Mouse (Mus musculus) inflammation-experienced regulatory T-cells, adult 6 months (primary cell): Measurements from ENCODE around the gene Lypd4. TPM values are rescaled to one million over a fixed set of nuclear protein-coding genes. Genes with fewer than 3 reads are reported as not detected.
"Not testable (repeated sequence)": the region's sequence is repeated elsewhere in the genome, so short reads cannot be mapped to it uniquely, and the experiment has no call there.

ENCODE experiments used
- ATAC-seq: one replicate; pipeline ENCODE4 v1.8.0; 2017
- polyA plus RNA-seq, 3 experiments: library from polyadenylated mRNA; unstranded; fragments of 100-300 nt; shearing (Covaris generic); gene quantifications; one replicate each; pipeline ENCODE4 v1.2.1; 2017

Lypd4 gene
- not detected for polyA plus RNA-seq

- ATAC-seq: no peak
Observed at GRCm38 (mm10) chr7:24869532-24870165, at the start of gene Lypd4, which contains the start of gene Dmrtc2. Gene Lypd4 (minus strand): TSS chr7:24869941. Gene Dmrtc2 (plus strand): TSS chr7:24870057.

- no peak for ATAC-seq
Observed at GRCm38 (mm10) chr7:24918763-24919323, 49.1 kb upstream of the Lypd4 start.

- no peak for ATAC-seq
Observed at GRCm38 (mm10) chr7:24912480-24912879, 42.7 kb upstream of the Lypd4 start.

GRCm38 (mm10) chr7:24907211-24907748 is 37.5 kb upstream of the Lypd4 start:
- peak; percentile 77 for ATAC-seq

- ATAC-seq: no peak
Observed at GRCm38 (mm10) chr7:24906551-24906950, 36.8 kb upstream of the Lypd4 start.

- no peak for ATAC-seq
Observed at GRCm38 (mm10) chr7:24904936-24905335, 35.2 kb upstream of the Lypd4 start.

GRCm38 (mm10) chr7:24904070-24904483 is 34.3 kb upstream of the Lypd4 start:
- peak; percentile 75 for ATAC-seq

GRCm38 (mm10) chr7:24903444-24903825 is 33.7 kb upstream of the Lypd4 start:
- ATAC-seq: no peak

GRCm38 (mm10) chr7:24902630-24903443 is 33.1 kb upstream of the Lypd4 start, which contains the start of gene Arhgef1:
Gene Arhgef1 (plus strand): TSS chr7:24902912.
- peak; percentile 11 for ATAC-seq

- ATAC-seq: no peak
Observed at GRCm38 (mm10) chr7:24902264-24902629, 32.5 kb upstream of the Lypd4 start.

GRCm38 (mm10) chr7:24901842-24902241 is 32.1 kb upstream of the Lypd4 start:
- ATAC-seq: peak; percentile 45

- no peak for ATAC-seq
Observed at GRCm38 (mm10) chr7:24901114-24901513, 31.4 kb upstream of the Lypd4 start.

GRCm38 (mm10) chr7:24897959-24898358 is 28.2 kb upstream of the Lypd4 start:
- ATAC-seq: no peak

- ATAC-seq: no peak
Observed at GRCm38 (mm10) chr7:24897224-24897623, 27.5 kb upstream of the Lypd4 start, which contains the start of gene Cd79a. Gene Cd79a (plus strand): TSS chr7:24897381.

- ATAC-seq: no peak
Observed at GRCm38 (mm10) chr7:24896269-24896668, 26.5 kb upstream of the Lypd4 start.

- ATAC-seq: not testable (repeated sequence)
Observed at GRCm38 (mm10) chr7:24895749-24896148, 26.0 kb upstream of the Lypd4 start.

GRCm38 (mm10) chr7:24892125-24892583 is 22.4 kb upstream of the Lypd4 start:
- ATAC-seq: peak; percentile 57

GRCm38 (mm10) chr7:24891241-24892124 is 21.7 kb upstream of the Lypd4 start:
- no peak for ATAC-seq

- ATAC-seq: peak; percentile 78
Observed at GRCm38 (mm10) chr7:24890281-24891216, 20.8 kb upstream of the Lypd4 start.

- ATAC-seq: no peak
Observed at GRCm38 (mm10) chr7:24889431-24890220, 19.9 kb upstream of the Lypd4 start.
